Mouse (Mus musculus): ENCODE data around the gene Sult5a1. TPM values are rescaled to one million over a fixed set of nuclear protein-coding genes. Genes with fewer than 3 reads are reported as not detected.

The Sult5a1 gene
- polyA plus RNA-seq, 1 experiment from 2014 or later = 4.3 TPM

GRCm38 (mm10) chr8:123112892-123113291 is 45.2 kb downstream of the Sult5a1 start:
- ATAC-seq (replicated peaks; ENCODE audit: low FRiP score) (no peak), DNase-seq (ENCODE audit: low spot score) (no peak)
- peaks cover 6% of the 10 kb centered on the region; the same call in 1 of the 2 replicates for H3K4me1 ChIP-seq (replicated peaks; ENCODE audit: control insufficient read depth, insufficient read depth, low read length)
- H3K9me3 ChIP-seq (ENCODE audit: control insufficient read depth, low read length) = no peaks in the 10 kb centered on the region
- no peak overlapping the region for H3K4me3 ChIP-seq (ENCODE audit: low read depth, low read length)
- WGBS = 79% methylated on average over 9 of the region's 9 CpGs
- H3K9ac ChIP-seq (ENCODE audit: low read length) = no peak overlapping the region
- no peak overlapping the region for H3K27ac ChIP-seq (ENCODE audit: low read depth, low read length)
- H3K27me3 ChIP-seq (ENCODE audit: control insufficient read depth, insufficient read depth, low read length) = peaks cover 24% of the 10 kb centered on the region
- H3K4me2 ChIP-seq (ENCODE audit: low read depth, low read length, severe bottlenecking) = no peak overlapping the region
- no peaks in the 10 kb centered on the region for H3K36me3 ChIP-seq (ENCODE audit: control insufficient read depth, insufficient read depth, low read length)

- H3K36me3 ChIP-seq (ENCODE audit: control insufficient read depth, insufficient read depth, low read length) = no peaks in the 10 kb centered on the region
- ATAC-seq (replicated peaks; ENCODE audit: low FRiP score) = peak; percentile 55; the same call in 1 of the 2 replicates
- DNase-seq (ENCODE audit: low spot score) = peak; percentile 82
- no peak overlapping the region for H3K4me2 ChIP-seq (ENCODE audit: low read depth, low read length, severe bottlenecking)
- no peak overlapping the region for H3K9ac ChIP-seq (ENCODE audit: low read length)
- H3K4me3 ChIP-seq (ENCODE audit: low read depth, low read length) = no peak overlapping the region
- H3K9me3 ChIP-seq (ENCODE audit: control insufficient read depth, low read length) = no peaks in the 10 kb centered on the region
- peaks cover 1% of the 10 kb centered on the region for H3K27me3 ChIP-seq (ENCODE audit: control insufficient read depth, insufficient read depth, low read length)
- no peaks in the 10 kb centered on the region for H3K4me1 ChIP-seq (replicated peaks; ENCODE audit: control insufficient read depth, insufficient read depth, low read length)
- WGBS = 23% methylated on average over 4 of the region's 4 CpGs
- no peak overlapping the region for H3K27ac ChIP-seq (ENCODE audit: low read depth, low read length)
These were observed 47.5 kb downstream of the Sult5a1 start for GRCm38 (mm10) chr8:123110649-123111048.

- WGBS = 87% methylated on average over 5 of the region's 5 CpGs
- ATAC-seq (replicated peaks; ENCODE audit: low FRiP score) (no peak), DNase-seq (ENCODE audit: low spot score) (no peak)
- no peaks in the 10 kb centered on the region for H3K27me3 ChIP-seq (ENCODE audit: control insufficient read depth, insufficient read depth, low read length)
- no peak overlapping the region for H3K4me2 ChIP-seq (ENCODE audit: low read depth, low read length, severe bottlenecking)
- H3K9me3 ChIP-seq (ENCODE audit: control insufficient read depth, low read length) = no peaks in the 10 kb centered on the region
- H3K36me3 ChIP-seq (ENCODE audit: control insufficient read depth, insufficient read depth, low read length) = peaks cover 8% of the 10 kb centered on the region; the same call in 1 of the 2 replicates
- H3K4me1 ChIP-seq (replicated peaks; ENCODE audit: control insufficient read depth, insufficient read depth, low read length) = peaks cover under 1% of the 10 kb centered on the region; the same call in 1 of the 2 replicates
- H3K4me3 ChIP-seq (ENCODE audit: low read depth, low read length) = no peak overlapping the region
- no peak overlapping the region for H3K27ac ChIP-seq (ENCODE audit: low read depth, low read length)
- H3K9ac ChIP-seq (ENCODE audit: low read length) = no peak overlapping the region
These were observed 49.2 kb downstream of the Sult5a1 start for GRCm38 (mm10) chr8:123108953-123109352.

- WGBS = 72% methylated on average over 1 of the region's 1 CpGs
- ATAC-seq (replicated peaks; ENCODE audit: low FRiP score) (no peak), DNase-seq (ENCODE audit: low spot score) (no peak)
- Histone ChIP-seq H3K27me3 (ENCODE audit: control insufficient read depth, insufficient read depth, low read length) (no peaks in the 10 kb centered on the region), H3K4me1 (replicated peaks; ENCODE audit: control insufficient read depth, insufficient read depth, low read length) (peaks cover 5% of the 10 kb centered on the region; the same call in 1 of the 2 replicates), H3K4me2 (ENCODE audit: low read depth, low read length, severe bottlenecking) (no peak overlapping the region), H3K4me3 (ENCODE audit: low read depth, low read length) (no peak overlapping the region), H3K27ac (ENCODE audit: low read depth, low read length) (no peak overlapping the region), H3K9ac (ENCODE audit: low read length) (no peak overlapping the region), H3K9me3 (ENCODE audit: control insufficient read depth, low read length) (no peaks in the 10 kb centered on the region), H3K36me3 (ENCODE audit: control insufficient read depth, insufficient read depth, low read length) (peaks cover 10% of the 10 kb centered on the region; the same call in 1 of the 2 replicates)
These were observed 50.1 kb downstream of the Sult5a1 start for GRCm38 (mm10) chr8:123108010-123108409.

GRCm38 (mm10) chr8:123106531-123106930 is 51.6 kb downstream of the Sult5a1 start:
- Histone ChIP-seq H3K27ac (ENCODE audit: low read depth, low read length) (no peak overlapping the region), H3K4me3 (ENCODE audit: low read depth, low read length) (no peak overlapping the region), H3K4me1 (replicated peaks; ENCODE audit: control insufficient read depth, insufficient read depth, low read length) (peaks cover 7% of the 10 kb centered on the region; the same call in 1 of the 2 replicates), H3K27me3 (ENCODE audit: control insufficient read depth, insufficient read depth, low read length) (no peaks in the 10 kb centered on the region), H3K9me3 (ENCODE audit: control insufficient read depth, low read length) (no peaks in the 10 kb centered on the region), H3K9ac (ENCODE audit: low read length) (no peak overlapping the region), H3K36me3 (ENCODE audit: control insufficient read depth, insufficient read depth, low read length) (peaks cover 10% of the 10 kb centered on the region; the same call in 1 of the 2 replicates), H3K4me2 (ENCODE audit: low read depth, low read length, severe bottlenecking) (no peak overlapping the region)
- no peak for DNase-seq (ENCODE audit: low spot score)
- WGBS = 41% methylated on average over 2 of the region's 2 CpGs
- ATAC-seq (replicated peaks; ENCODE audit: low FRiP score) = no peak

- peaks cover 8% of the 10 kb centered on the region; the same call in 1 of the 2 replicates for H3K4me1 ChIP-seq (replicated peaks; ENCODE audit: control insufficient read depth, insufficient read depth, low read length)
- no peak for DNase-seq (ENCODE audit: low spot score)
- 64% methylated on average over 5 of the region's 5 CpGs for WGBS
- no peaks in the 10 kb centered on the region for H3K27me3 ChIP-seq (ENCODE audit: control insufficient read depth, insufficient read depth, low read length)
- H3K27ac ChIP-seq (ENCODE audit: low read depth, low read length) = no peak overlapping the region
- H3K4me2 ChIP-seq (ENCODE audit: low read depth, low read length, severe bottlenecking) = no peak overlapping the region
- H3K36me3 ChIP-seq (ENCODE audit: control insufficient read depth, insufficient read depth, low read length) = peaks cover 10% of the 10 kb centered on the region; the same call in 1 of the 2 replicates
- no peak for ATAC-seq (replicated peaks; ENCODE audit: low FRiP score)
- H3K4me3 ChIP-seq (ENCODE audit: low read depth, low read length) = no peak overlapping the region
- H3K9me3 ChIP-seq (ENCODE audit: control insufficient read depth, low read length) = no peaks in the 10 kb centered on the region
- no peak overlapping the region for H3K9ac ChIP-seq (ENCODE audit: low read length)
These were observed 52.4 kb downstream of the Sult5a1 start for GRCm38 (mm10) chr8:123105553-123106326.

- H3K27ac ChIP-seq (ENCODE audit: low read depth, low read length) = no peak overlapping the region
- H3K36me3 ChIP-seq (ENCODE audit: control insufficient read depth, insufficient read depth, low read length) = peaks cover 10% of the 10 kb centered on the region; the same call in 1 of the 2 replicates
- H3K9ac ChIP-seq (ENCODE audit: low read length) = peak overlapping the region; percentile 94; the same call in 1 of the 2 replicates
- H3K4me1 ChIP-seq (replicated peaks; ENCODE audit: control insufficient read depth, insufficient read depth, low read length) = peaks cover 8% of the 10 kb centered on the region; the same call in 1 of the 2 replicates
- ATAC-seq (replicated peaks; ENCODE audit: low FRiP score) (no peak), DNase-seq (ENCODE audit: low spot score) (no peak)
- 88% methylated on average over 6 of the region's 6 CpGs for WGBS
- no peak overlapping the region; the same call in 1 of the 2 replicates for H3K4me2 ChIP-seq (ENCODE audit: low read depth, low read length, severe bottlenecking)
- no peaks in the 10 kb centered on the region for H3K9me3 ChIP-seq (ENCODE audit: control insufficient read depth, low read length)
- no peaks in the 10 kb centered on the region for H3K27me3 ChIP-seq (ENCODE audit: control insufficient read depth, insufficient read depth, low read length)
- peak overlapping the region; percentile 85 for H3K4me3 ChIP-seq (ENCODE audit: low read depth, low read length)
These were observed 53.9 kb downstream of the Sult5a1 start for GRCm38 (mm10) chr8:123104046-123104767.

GRCm38 (mm10) chr8:123103285-123103684 is 54.8 kb downstream of the Sult5a1 start:
- Histone ChIP-seq H3K27ac (ENCODE audit: low read depth, low read length) (peak overlapping the region; percentile 81; the same call in 1 of the 2 replicates), H3K4me3 (ENCODE audit: low read depth, low read length) (peak overlapping the region; percentile 85), H3K36me3 (ENCODE audit: control insufficient read depth, insufficient read depth, low read length) (peaks cover 10% of the 10 kb centered on the region; the same call in 1 of the 2 replicates), H3K4me1 (replicated peaks; ENCODE audit: control insufficient read depth, insufficient read depth, low read length) (peaks cover 8% of the 10 kb centered on the region; the same call in 1 of the 2 replicates), H3K27me3 (ENCODE audit: control insufficient read depth, insufficient read depth, low read length) (no peaks in the 10 kb centered on the region), H3K9me3 (ENCODE audit: control insufficient read depth, low read length) (no peaks in the 10 kb centered on the region), H3K4me2 (ENCODE audit: low read depth, low read length, severe bottlenecking) (peak overlapping the region; percentile 93), H3K9ac (ENCODE audit: low read length) (peak overlapping the region; percentile 94)
- ATAC-seq (replicated peaks; ENCODE audit: low FRiP score) = no peak
- 18% methylated on average over 15 of the region's 15 CpGs for WGBS
- no peak for DNase-seq (ENCODE audit: low spot score)
